Mouse (Mus musculus) v-Abl transformed pro-B cells (cell line): ENCODE results near the gene Eif2b4.

Experiments
- in situ Hi-C, 2 experiments: fragments of 400-800 bp; cut with MboI; formaldehyde crosslinking; loops; one replicate each; pipeline ENCODE4 v1.15.1; 2025; ENCODE audit not compliant: unreplicated experiment in 2 of 2

Gene Eif2b4

DNA sequence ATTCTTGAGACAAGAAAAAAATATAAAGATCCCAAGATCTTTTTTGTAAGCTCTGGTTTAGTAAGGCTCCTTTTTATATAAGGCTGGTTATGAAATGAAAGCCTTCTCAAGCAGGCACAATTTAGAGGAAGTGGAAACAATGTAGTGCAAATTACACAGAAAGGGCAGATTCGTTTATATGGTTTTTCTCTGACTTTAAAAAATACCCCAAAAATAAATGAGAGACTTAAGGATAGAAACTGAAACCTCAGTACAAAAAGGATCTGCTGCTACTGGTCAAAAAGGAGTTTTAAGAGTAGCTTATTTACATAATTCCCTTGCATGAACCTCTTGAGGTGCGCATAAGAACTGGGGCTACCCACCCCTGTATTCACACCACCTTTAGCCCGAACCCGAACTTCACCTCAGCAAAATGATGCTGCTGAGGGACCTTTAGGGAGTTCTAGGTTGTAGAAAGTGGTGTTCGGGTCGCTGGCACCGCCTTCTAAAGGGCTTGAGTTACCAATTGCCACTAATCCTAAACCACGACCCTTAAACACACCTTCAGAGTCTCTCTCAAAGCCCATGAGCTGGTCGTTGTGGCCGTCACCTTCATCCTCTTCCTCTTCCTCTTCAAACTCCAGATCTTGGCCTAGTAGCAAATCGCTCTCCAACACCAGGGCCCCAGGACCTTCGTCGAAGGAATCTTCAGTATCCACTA, 8.0 kb upstream of the Eif2b4 start:
- in situ Hi-C loops, result loop anchor here in 1 of 2 experiments (5.0 kb wide), 1 partner anchor 96 kb away; the partner anchor contains the start of genes Fndc4 and Gckr

DNA sequence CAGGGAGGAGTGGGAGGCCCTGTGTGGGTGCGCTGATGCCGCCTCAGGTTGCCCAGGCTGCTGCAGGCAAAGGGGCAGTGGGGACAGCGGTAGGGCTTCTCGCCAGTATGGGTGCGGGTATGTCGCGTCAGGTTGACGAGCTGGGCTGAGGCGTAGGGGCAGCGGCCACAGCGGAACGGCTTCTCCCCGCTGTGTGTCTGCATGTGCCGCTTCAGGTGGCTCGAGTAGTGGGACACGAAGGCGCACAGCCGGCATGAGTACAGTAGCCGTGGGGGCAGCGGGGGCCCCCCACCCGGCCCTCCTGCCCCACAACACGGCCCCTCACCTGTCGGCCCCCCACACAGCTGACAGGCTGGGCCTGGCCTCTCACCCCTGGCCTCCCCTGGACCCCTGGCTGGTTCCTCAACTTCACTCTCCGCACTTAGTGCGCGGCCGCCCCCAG, 7.1 kb upstream of the Eif2b4 start:
- in situ Hi-C loops, result loop anchor here in 1 of 2 experiments (5.0 kb wide), 1 partner anchor 97 kb away; the partner anchor contains the start of genes Fndc4 and Gckr

- in situ Hi-C loops, result loop anchor here (5.0 to 25.0 kb wide), 2 partner anchors 97 to 262 kb away; partner anchors contain the start of genes Fndc4 (in 1 of the 2), Gckr (in 1 of the 2) and Zfp512 (in 1 of the 2)
These were observed 6.7 kb upstream of the Eif2b4 start for GRCm38 (mm10) chr5:31199893-31200292.

GRCm38 (mm10) chr5:31199321-31199892, 6.2 kb upstream of the Eif2b4 start:
- in situ Hi-C loops, result loop anchor here in 1 of 2 experiments (25.0 kb wide), 1 partner anchor 263 kb away; the partner anchor contains the start of gene Zfp512

- in situ Hi-C loops, result loop anchor here in 1 of 2 experiments (25.0 kb wide), 1 partner anchor 264 kb away; the partner anchor contains the start of gene Zfp512
These were observed 5.5 kb upstream of the Eif2b4 start for GRCm38 (mm10) chr5:31198616-31199320.

DNA sequence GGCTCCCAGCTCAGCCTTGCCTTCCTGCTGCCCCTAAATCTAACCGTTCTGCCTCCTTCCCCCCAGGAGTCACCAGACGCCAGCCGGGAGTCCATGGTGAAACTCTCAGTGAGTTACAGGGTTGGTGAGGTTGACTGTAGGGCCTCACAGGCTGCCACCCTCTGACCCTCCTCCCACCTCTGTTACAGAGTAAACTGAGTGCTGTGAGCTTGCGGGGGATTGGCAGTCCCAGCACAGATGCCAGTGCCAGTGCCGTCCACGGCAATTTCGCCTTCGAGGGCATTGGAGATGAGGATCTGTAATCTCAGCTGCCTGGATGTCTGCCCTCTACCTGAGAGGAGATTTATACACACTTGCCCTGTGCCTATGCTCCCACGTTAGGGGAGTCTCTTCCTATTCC, 4.9 kb upstream of the Eif2b4 start:
- in situ Hi-C loops, result loop anchor here in 1 of 2 experiments (25.0 kb wide), 1 partner anchor 264 kb away; the partner anchor contains the start of gene Zfp512

- in situ Hi-C loops, result loop anchor here in 1 of 2 experiments (25.0 kb wide), 1 partner anchor 265 kb away; the partner anchor contains the start of gene Zfp512
These were observed 3.8 kb upstream of the Eif2b4 start for GRCm38 (mm10) chr5:31197072-31197471.

GRCm38 (mm10) chr5:31196207-31196606, 3.0 kb upstream of the Eif2b4 start:
- in situ Hi-C loops, result loop anchor here in 1 of 2 experiments (25.0 kb wide), 1 partner anchor 266 kb away; the partner anchor contains the start of gene Zfp512

DNA sequence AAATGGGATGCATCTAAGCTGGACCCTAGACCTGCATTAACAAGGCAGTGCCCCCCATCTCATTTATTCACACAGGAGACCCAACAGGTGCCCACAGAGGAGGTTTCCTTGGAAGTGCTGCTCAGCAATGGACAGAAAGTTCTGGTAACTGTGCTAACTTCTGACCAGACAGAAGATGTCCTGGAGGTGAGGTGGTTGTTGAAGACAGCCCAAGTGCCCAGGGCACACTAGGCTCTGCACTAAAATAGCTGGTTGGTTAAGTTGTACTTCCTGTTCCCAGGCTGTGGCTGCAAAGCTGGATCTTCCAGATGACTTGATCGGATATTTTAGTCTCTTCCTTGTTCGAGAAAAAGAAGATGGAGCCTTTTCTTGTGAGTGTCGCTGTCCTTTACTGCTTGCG, 2.4 kb upstream of the Eif2b4 start:
- in situ Hi-C loops, result loop anchor here in 1 of 2 experiments (25.0 kb wide), 1 partner anchor 267 kb away; the partner anchor contains the start of gene Zfp512

DNA sequence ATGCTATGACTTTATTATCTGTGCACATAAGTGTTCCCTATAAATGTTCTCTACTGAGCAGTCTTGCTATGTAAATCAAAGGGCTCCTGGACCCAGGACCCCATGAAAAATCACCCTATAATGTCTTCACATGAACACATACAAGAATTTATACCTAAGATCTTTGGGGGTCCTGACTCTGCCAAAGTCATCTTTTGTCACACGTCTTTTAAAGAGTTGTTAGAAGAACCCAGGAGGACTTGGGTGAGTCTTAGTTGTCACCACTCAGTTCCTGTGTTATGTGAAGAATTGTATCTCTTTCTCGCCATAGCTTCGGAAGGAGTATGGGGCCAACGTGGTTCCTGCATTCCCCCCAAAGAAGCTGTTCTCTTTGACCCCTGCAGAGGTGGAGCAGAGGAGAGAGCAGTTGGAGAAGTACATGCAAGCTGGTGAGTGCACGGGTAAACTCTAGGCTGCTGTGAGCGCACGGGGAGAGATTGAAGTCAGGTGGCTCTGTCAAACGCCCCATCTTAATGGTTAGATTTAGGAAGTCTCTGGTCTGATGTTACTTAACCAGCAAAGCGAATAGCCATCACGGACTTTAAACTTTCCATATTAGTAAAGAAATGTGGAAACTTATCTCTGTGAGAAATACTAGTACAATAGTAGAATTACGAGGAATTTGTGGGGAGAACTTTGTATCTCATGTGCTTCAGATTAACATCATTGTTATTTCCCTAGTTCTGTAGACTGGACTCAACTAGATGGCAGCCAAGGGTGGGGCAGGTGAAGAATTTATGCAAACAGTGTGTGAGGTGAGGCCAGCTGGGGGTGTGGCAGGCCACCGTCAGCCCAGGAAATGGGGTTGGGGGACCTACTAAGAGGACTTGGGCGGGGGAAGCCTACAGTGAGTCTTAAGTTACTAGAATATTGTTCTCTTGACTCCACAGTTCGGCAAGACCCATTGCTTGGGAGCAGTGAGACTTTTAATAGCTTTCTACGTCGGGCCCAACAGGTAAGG, 1.6 kb upstream of the Eif2b4 start:
- in situ Hi-C loops, result loop anchor here in 1 of 2 experiments (5.0 to 25.0 kb wide), 2 partner anchors 133 to 268 kb away; partner anchors contain the start of gene Zfp512

DNA sequence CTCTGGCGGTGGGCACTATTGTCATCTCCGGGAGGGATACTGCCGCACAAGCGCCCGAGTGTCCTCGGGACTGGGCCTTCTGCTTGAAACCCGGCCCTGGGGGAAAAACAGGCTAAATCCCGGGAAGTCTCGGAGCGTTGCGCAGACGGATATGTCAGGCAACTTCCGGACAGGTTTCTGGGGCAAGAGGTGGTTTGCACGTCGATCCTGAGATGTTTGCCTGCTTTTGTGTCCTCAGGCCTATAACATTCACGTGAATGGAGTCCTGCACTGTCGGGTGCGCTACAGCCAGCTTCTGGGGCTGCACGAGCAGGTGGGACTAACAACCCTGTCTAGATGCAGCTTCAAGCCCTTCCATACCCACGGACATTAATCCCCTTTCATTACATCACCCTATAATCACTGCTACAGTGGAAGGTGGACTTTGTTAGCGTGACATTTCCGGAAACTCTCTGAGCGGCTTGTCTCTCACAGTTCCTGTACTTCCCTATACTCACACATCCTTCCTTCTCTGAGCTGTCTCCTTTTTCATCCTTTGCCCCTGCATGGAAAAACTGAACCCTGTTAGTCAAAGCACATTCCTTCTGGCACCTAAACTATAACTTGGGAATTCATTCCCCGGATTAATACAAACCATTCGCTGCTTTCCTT, 526 bp upstream of the Eif2b4 start:
- in situ Hi-C loops, result loop anchor here in 1 of 2 experiments (5.0 to 25.0 kb wide), 2 partner anchors 134 to 269 kb away; partner anchors contain the start of gene Zfp512

DNA sequence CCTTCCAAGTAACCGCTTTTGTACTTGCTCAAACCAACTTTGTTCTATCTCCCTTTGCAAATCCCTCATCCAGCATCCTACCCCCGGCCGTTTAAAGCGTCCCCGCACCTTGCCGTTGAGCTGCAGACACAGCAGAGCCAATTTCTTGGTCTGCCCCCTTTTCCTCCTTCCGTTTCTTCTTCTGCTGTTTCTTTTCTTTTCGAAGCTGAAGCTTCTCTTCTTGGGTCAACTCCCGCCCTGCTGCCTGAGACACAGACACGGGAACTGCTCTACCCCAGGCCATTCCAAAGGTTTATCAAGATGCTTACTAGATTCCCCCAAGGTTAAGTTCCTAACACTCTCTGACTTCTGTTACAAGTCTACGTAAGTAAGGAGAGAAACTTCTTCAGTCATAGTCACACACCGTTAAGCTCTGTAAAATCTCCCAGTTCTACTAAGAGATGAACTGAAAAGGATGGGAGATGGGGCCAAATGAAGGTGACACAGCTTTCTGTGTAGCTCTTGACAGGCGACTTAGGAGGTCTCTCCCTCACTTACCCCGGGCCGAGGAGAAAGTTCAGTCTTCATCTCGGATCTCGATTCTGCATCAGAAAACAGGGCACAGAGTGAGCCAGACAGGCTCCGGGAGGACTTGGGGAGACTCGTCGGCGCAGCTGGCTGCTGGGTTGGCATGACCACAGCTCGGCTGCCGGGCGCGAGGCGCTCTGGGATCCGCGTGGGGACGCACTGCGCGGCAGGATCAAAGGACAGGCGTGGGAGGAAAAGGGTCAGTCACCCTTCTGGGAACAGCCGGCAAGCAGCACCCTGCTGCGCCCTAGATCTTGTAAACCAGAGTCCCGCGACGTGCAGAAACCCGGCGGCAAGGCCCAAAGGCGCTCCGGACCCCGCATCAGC, 938 bp downstream of the Eif2b4 start:
- in situ Hi-C loops, result loop anchor here in 1 of 2 experiments (5.0 to 25.0 kb wide), 2 partner anchors 135 to 270 kb away; partner anchors contain the start of gene Zfp512

DNA sequence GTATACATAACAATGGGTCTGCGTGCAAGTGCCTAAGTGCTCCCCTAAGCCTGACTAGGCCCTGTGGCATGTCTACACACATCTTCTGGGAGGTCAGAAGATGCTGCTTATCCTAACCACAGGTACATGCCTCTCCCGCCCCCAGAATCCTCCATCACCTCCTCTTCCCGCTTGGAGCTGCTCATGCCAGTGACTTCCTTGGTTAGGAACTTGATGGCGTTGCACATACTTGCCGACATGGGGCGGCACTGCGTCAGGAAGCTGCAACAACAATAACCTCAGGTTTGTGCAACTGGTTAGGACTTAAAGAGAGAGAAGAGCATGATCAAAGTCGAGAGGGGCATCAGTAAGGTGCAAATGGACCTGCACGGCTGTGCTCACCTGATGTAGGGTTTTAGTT, 3.0 kb downstream of the Eif2b4 start:
- in situ Hi-C loops, result loop anchor here in 1 of 2 experiments (5.0 to 25.0 kb wide), 2 partner anchors 137 to 272 kb away; partner anchors contain the start of gene Zfp512

- in situ Hi-C loops, result loop anchor here (5.0 to 25.0 kb wide), 3 partner anchors 139 to 276 kb away; partner anchors contain the start of gene Zfp512 (in 1 of the 2)
These were observed 4.9 kb downstream of the Eif2b4 start for GRCm38 (mm10) chr5:31188223-31188840.

DNA sequence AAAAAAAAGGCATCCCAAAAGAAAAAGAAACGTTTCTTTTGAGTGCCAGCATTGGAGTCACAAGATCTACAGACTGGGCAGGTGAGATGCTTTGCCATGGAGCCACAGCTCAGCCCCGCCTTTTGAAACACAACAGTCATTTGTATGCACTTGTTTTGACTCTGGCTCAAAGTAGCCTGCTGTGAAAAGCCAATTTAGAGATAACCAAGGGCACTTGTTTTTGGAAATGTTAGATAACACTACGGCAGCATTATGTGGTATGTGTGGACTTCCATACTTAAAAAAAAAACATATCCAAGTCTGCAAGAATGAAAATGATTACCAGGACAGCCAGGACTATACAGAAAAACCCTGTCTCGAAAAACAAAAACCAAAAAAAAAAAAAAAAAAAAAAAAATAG, 9.6 kb downstream of the Eif2b4 start:
- in situ Hi-C loops, result loop anchor here (10.0 to 25.0 kb wide), 2 partner anchors 279 to 281 kb away; partner anchors contain the start of gene Zfp512 (in 1 of the 2)

- in situ Hi-C loops, result loop anchor here (10.0 to 25.0 kb wide), 2 partner anchors 281 to 284 kb away; partner anchors contain the start of gene Zfp512 (in 1 of the 2)
These were observed 12.0 kb downstream of the Eif2b4 start for GRCm38 (mm10) chr5:31181183-31181770.
